Mouse (Mus musculus): ENCODE results near the gene Tmem132c.
A peak's percentile ranks its signal among the peaks of the same experiment; 100 is the strongest.

Tmem132c gene

GRCm38 (mm10) chr5:127241136-127241924, at the start of gene Tmem132c:
Tmem132c (plus strand) TSS chr5:127241808.
- DNase-seq, result peak; percentile 43

- peak; percentile 10 for DNase-seq
Measured at GRCm38 (mm10) chr5:127191881-127192280, 49.7 kb upstream of the Tmem132c start.

GRCm38 (mm10) chr5:127198850-127199249, 42.8 kb upstream of the Tmem132c start:
- no peak for DNase-seq

GRCm38 (mm10) chr5:127204881-127205280, 36.7 kb upstream of the Tmem132c start:
- DNase-seq, result no peak

- no peak for DNase-seq
Measured at GRCm38 (mm10) chr5:127216389-127216788, 25.2 kb upstream of the Tmem132c start.

- no peak for DNase-seq
Measured at GRCm38 (mm10) chr5:127217725-127218124, 23.9 kb upstream of the Tmem132c start.

GRCm38 (mm10) chr5:127227929-127228595, 13.5 kb upstream of the Tmem132c start:
- no peak for DNase-seq

GRCm38 (mm10) chr5:127234715-127235114, 6.9 kb upstream of the Tmem132c start:
- DNase-seq, result peak; percentile 44

GRCm38 (mm10) chr5:127235203-127235602, 6.4 kb upstream of the Tmem132c start:
- peak; percentile 83 for DNase-seq

GRCm38 (mm10) chr5:127239706-127240105, 1.9 kb upstream of the Tmem132c start:
- DNase-seq, result no peak

- DNase-seq, result no peak
Measured at GRCm38 (mm10) chr5:127240646-127241045, 962 bp upstream of the Tmem132c start.

GRCm38 (mm10) chr5:127241925-127242762, 536 bp downstream of the Tmem132c start:
- DNase-seq, result no peak

GRCm38 (mm10) chr5:127242763-127243160, 1.2 kb downstream of the Tmem132c start:
- DNase-seq, result no peak

- no peak for DNase-seq
Measured at GRCm38 (mm10) chr5:127243209-127243608, 1.6 kb downstream of the Tmem132c start.

- no peak for DNase-seq
Measured at GRCm38 (mm10) chr5:127243611-127244010, 2.0 kb downstream of the Tmem132c start.

GRCm38 (mm10) chr5:127253263-127253662, 11.7 kb downstream of the Tmem132c start:
- DNase-seq, result no peak

GRCm38 (mm10) chr5:127256947-127257610, 15.5 kb downstream of the Tmem132c start:
- DNase-seq, result no peak

GRCm38 (mm10) chr5:127262136-127262535, 20.5 kb downstream of the Tmem132c start:
- no peak for DNase-seq

GRCm38 (mm10) chr5:127271145-127271544, 29.5 kb downstream of the Tmem132c start:
- no peak for DNase-seq

GRCm38 (mm10) chr5:127279462-127279861, 37.9 kb downstream of the Tmem132c start:
- DNase-seq, result no peak

GRCm38 (mm10) chr5:127281186-127281585, 39.6 kb downstream of the Tmem132c start:
- DNase-seq, result no peak

GRCm38 (mm10) chr5:127282539-127283123, 41.0 kb downstream of the Tmem132c start:
- DNase-seq, result no peak
